Mouse (Mus musculus) midbrain, embryonic 15.5 days (tissue): ENCODE results near the gene Ganab. TPM values are rescaled to one million over a fixed set of nuclear protein-coding genes. Genes with fewer than 3 reads are reported as not detected.
A peak's percentile ranks its signal among the peaks of the same experiment; 100 is the strongest.

Experiments used
- ATAC-seq: fragments of 200-750 bp; cut with Nextera tagmentation; replicated peaks from 2 replicates; pipeline ENCODE4 v1.8.0; 2017; ENCODE audit warnings: moderate TSS enrichment
- H3K27ac ChIP-seq: fragments of 300-500 bp; sonication (generic); 2 replicates; pipeline ENCODE4 v1.5.1; 2015; ENCODE audit warnings: mild to moderate bottlenecking, inconsistent platforms
- H3K27me3 ChIP-seq: fragments of 300-500 bp; sonication (generic); replicated peaks from 2 replicates; pipeline ENCODE4 v1.6.1; 2015; ENCODE audit warnings: inconsistent platforms
- H3K36me3 ChIP-seq: fragments of 300-500 bp; sonication (generic); replicated peaks from 2 replicates; pipeline ENCODE4 v1.6.1; 2015; ENCODE audit warnings: inconsistent platforms
- H3K4me1 ChIP-seq: fragments of 300-500 bp; sonication (generic); 2 replicates; pipeline ENCODE4 v1.6.1; 2015; ENCODE audit warnings: inconsistent platforms
- H3K4me2 ChIP-seq: fragments of 300-500 bp; sonication (generic); 2 replicates; pipeline ENCODE4 v1.6.1; 2015; ENCODE audit warnings: inconsistent platforms, mild to moderate bottlenecking, moderate library complexity
- H3K4me3 ChIP-seq: fragments of 300-500 bp; sonication (generic); 2 replicates; pipeline ENCODE4 v1.5.1; 2015; ENCODE audit warnings: mild to moderate bottlenecking, inconsistent platforms
- H3K9ac ChIP-seq: fragments of 300-500 bp; sonication (generic); 2 replicates; pipeline ENCODE4 v1.6.1; 2015; ENCODE audit warnings: mild to moderate bottlenecking, inconsistent platforms
- H3K9me3 ChIP-seq: fragments of 300-500 bp; sonication (generic); 2 replicates; pipeline ENCODE4 v1.6.1; 2016; ENCODE audit warnings: inconsistent platforms
- WGBS: fragments of 180-500 bp; shearing (Covaris S2); methylation state at CpG from one replicate; pipeline ENCODE4 v1.1.7; 2015; ENCODE audit warnings: mixed read lengths; 5-methylcytosine and 5-hydroxymethylcytosine counted together
- polyA plus RNA-seq: library from polyadenylated mRNA; unstranded; fragments of >200 nt; fragmentation: Nextera tagmentation; extraction: Ambion mirVana; gene quantifications from 2 replicates; pipeline ENCODE4 v1.2.1, GENCODE M21; 2015

Gene Ganab
- polyA plus RNA-seq, 1 experiment from 2014 or later: 88.8 TPM

GRCm38 (mm10) chr19:8941515-8942217 lies 43.8 kb downstream of the Ganab start, which contains the start of gene Mta2:
Gene Mta2 (plus strand): TSS chr19:8941875.
- Histone ChIP-seq H3K9me3 (no peaks in the 10 kb centered on the region), H3K4me3 (peak within 1 kb of the TSS; percentile 99), H3K36me3 (peaks cover 19% of the 10 kb centered on the region), H3K27ac (peak within 1 kb of the TSS; percentile 94), H3K27me3 (no peaks in the 10 kb centered on the region), H3K4me2 (peak within 1 kb of the TSS; percentile 55), H3K4me1 (peaks cover 39% of the 10 kb centered on the region), H3K9ac (peak within 1 kb of the TSS; percentile 99)
- peak; percentile 97 for ATAC-seq
- under 1% methylated on average over 64 of the region's 64 CpGs for WGBS

- peak; percentile 78 for ATAC-seq
- H3K9ac ChIP-seq: peak overlapping the region; percentile 99
- no peaks in the 10 kb centered on the region for H3K27me3 ChIP-seq
- H3K27ac ChIP-seq: peak overlapping the region; percentile 94
- WGBS: under 1% methylated on average over 46 of the region's 46 CpGs
- H3K4me1 ChIP-seq: peaks cover 39% of the 10 kb centered on the region
- H3K4me2 ChIP-seq: peak overlapping the region; percentile 55
- H3K4me3 ChIP-seq: peak overlapping the region; percentile 99
- H3K36me3 ChIP-seq: peaks cover 25% of the 10 kb centered on the region
- H3K9me3 ChIP-seq: no peaks in the 10 kb centered on the region
Measured at GRCm38 (mm10) chr19:8942276-8942964, 44.5 kb downstream of the Ganab start.

GRCm38 (mm10) chr19:8943047-8943446 lies 45.2 kb downstream of the Ganab start:
- no peak overlapping the region for H3K27ac ChIP-seq
- peak overlapping the region; percentile 99 for H3K4me3 ChIP-seq
- H3K27me3 ChIP-seq: no peaks in the 10 kb centered on the region
- WGBS: 73% methylated on average over 2 of the region's 2 CpGs
- H3K9me3 ChIP-seq: no peaks in the 10 kb centered on the region
- ATAC-seq: no peak
- H3K4me2 ChIP-seq: peak overlapping the region; percentile 55
- peaks cover 32% of the 10 kb centered on the region for H3K36me3 ChIP-seq
- peak overlapping the region; percentile 99 for H3K9ac ChIP-seq
- H3K4me1 ChIP-seq: peaks cover 39% of the 10 kb centered on the region

DNA sequence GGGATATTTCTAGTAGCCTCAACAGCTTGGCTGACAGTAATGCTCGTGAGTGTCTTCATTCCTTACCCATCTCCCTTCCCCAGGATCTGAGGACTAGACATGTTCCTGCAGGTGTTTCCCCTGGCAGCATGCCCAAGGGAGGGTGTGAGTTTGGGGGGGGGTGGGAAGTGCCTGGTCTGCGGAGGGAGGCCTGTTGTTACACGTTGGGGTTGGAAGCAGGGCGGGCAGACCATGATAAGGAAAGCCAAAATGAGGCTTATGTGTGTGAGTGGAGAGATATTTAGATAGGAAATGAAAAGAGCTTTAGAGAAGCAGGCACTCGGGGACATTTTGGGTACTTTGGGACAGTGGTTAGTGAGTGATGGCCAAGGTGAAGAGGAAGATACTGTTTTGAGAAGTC lies 46.2 kb downstream of the Ganab start:
- Histone ChIP-seq H3K27ac (no peak overlapping the region), H3K36me3 (peaks cover 42% of the 10 kb centered on the region), H3K9me3 (no peaks in the 10 kb centered on the region), H3K27me3 (no peaks in the 10 kb centered on the region), H3K4me3 (no peak overlapping the region), H3K4me1 (peaks cover 39% of the 10 kb centered on the region), H3K4me2 (peak overlapping the region; percentile 55), H3K9ac (no peak overlapping the region)
- ATAC-seq: no peak
- 73% methylated on average over 5 of the region's 5 CpGs for WGBS

- H3K27me3 ChIP-seq: no peaks in the 10 kb centered on the region
- ATAC-seq: no peak
- no peaks in the 10 kb centered on the region for H3K9me3 ChIP-seq
- H3K4me2 ChIP-seq: peak overlapping the region; percentile 28
- peak overlapping the region; percentile 8; the same call in 1 of the 2 replicates for H3K4me3 ChIP-seq
- H3K4me1 ChIP-seq: peaks cover 39% of the 10 kb centered on the region
- no peak overlapping the region for H3K9ac ChIP-seq
- peaks cover 46% of the 10 kb centered on the region for H3K36me3 ChIP-seq
- WGBS: 37% methylated on average over 5 of the region's 5 CpGs
- no peak overlapping the region for H3K27ac ChIP-seq
Measured at GRCm38 (mm10) chr19:8944750-8945149, 46.9 kb downstream of the Ganab start.

DNA sequence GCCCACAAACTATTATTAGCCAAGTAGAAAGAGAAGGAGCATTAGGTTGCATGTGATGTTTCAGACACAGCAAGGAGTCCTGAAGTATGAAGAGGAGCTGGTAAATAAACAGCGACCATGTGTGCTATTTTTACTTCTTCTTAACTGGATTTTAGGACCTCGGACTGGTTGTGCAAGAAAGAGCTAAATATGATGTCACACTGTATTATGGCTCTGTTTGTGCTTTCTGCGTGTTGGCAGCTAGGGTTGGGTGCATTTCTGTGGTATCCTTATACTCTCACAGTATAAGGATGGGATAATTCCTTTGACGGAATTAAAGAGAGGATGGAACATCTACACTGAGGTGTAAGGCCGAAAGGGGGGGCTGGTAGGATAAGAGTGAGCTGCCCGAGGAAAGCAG lies 47.4 kb downstream of the Ganab start:
- Histone ChIP-seq H3K4me2 (peak overlapping the region; percentile 28), H3K36me3 (peaks cover 46% of the 10 kb centered on the region), H3K9me3 (no peaks in the 10 kb centered on the region), H3K9ac (no peak overlapping the region), H3K4me3 (no peak overlapping the region), H3K27ac (no peak overlapping the region), H3K4me1 (peaks cover 39% of the 10 kb centered on the region), H3K27me3 (no peaks in the 10 kb centered on the region)
- WGBS: 87% methylated on average over 6 of the region's 6 CpGs
- ATAC-seq: no peak

GRCm38 (mm10) chr19:8946929-8947328 lies 49.1 kb downstream of the Ganab start:
- Histone ChIP-seq H3K4me2 (no peak overlapping the region), H3K27ac (no peak overlapping the region), H3K36me3 (peaks cover 58% of the 10 kb centered on the region), H3K4me3 (no peak overlapping the region), H3K4me1 (peaks cover 28% of the 10 kb centered on the region), H3K9me3 (no peaks in the 10 kb centered on the region), H3K27me3 (no peaks in the 10 kb centered on the region), H3K9ac (no peak overlapping the region)
- 96% methylated on average over 7 of the region's 7 CpGs for WGBS
- no peak for ATAC-seq

DNA sequence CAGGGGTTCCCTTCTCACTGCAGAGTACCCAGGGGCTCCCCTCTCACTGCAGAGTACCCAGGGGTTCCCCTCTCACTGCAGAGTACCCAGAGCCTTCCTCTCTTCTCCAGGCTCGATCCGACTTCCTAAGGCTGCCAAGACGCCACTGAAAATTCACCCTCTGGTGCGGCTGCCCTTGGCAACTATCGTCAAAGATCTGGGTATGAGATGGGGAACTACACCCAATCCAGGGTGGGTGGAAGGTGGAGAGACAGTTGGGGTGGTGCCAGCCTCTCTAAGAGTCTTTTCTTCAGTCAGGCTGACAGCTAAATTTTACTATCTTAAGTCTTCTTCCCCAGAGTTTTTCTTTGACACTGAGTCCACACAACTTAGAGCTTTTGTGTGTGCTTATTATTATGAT lies 52.3 kb downstream of the Ganab start:
- Histone ChIP-seq H3K27me3 (no peaks in the 10 kb centered on the region), H3K36me3 (peaks cover 53% of the 10 kb centered on the region), H3K4me1 (peaks cover 27% of the 10 kb centered on the region), H3K4me2 (no peak overlapping the region), H3K9me3 (no peaks in the 10 kb centered on the region), H3K4me3 (no peak overlapping the region), H3K27ac (no peak overlapping the region), H3K9ac (no peak overlapping the region)
- no peak for ATAC-seq
- 92% methylated on average over 5 of the region's 5 CpGs for WGBS

- H3K4me2 ChIP-seq: no peak overlapping the region
- no peaks in the 10 kb centered on the region for H3K9me3 ChIP-seq
- no peaks in the 10 kb centered on the region for H3K27me3 ChIP-seq
- ATAC-seq: no peak
- WGBS: 74% methylated on average over 9 of the region's 9 CpGs
- H3K4me1 ChIP-seq: peaks cover 31% of the 10 kb centered on the region
- peaks cover 35% of the 10 kb centered on the region for H3K36me3 ChIP-seq
- no peak overlapping the region for H3K9ac ChIP-seq
- no peak overlapping the region for H3K4me3 ChIP-seq
- peak overlapping the region; percentile 89 for H3K27ac ChIP-seq
Measured at GRCm38 (mm10) chr19:8952241-8952640, 54.4 kb downstream of the Ganab start.

GRCm38 (mm10) chr19:8953135-8954039 lies 55.5 kb downstream of the Ganab start, which contains the start of gene Tut1:
Gene Tut1 (plus strand): TSS chr19:8953847.
- H3K27ac ChIP-seq: peak within 1 kb of the TSS; percentile 89
- peak within 1 kb of the TSS; percentile 54 for H3K9ac ChIP-seq
- 2% methylated on average over 46 of the region's 46 CpGs for WGBS
- H3K4me2 ChIP-seq: peak within 1 kb of the TSS; percentile 89
- H3K4me1 ChIP-seq: peaks cover 31% of the 10 kb centered on the region
- H3K4me3 ChIP-seq: peak within 1 kb of the TSS; percentile 79
- peak; percentile 95 for ATAC-seq
- no peaks in the 10 kb centered on the region for H3K9me3 ChIP-seq
- peaks cover 30% of the 10 kb centered on the region for H3K36me3 ChIP-seq
- H3K27me3 ChIP-seq: no peaks in the 10 kb centered on the region

DNA sequence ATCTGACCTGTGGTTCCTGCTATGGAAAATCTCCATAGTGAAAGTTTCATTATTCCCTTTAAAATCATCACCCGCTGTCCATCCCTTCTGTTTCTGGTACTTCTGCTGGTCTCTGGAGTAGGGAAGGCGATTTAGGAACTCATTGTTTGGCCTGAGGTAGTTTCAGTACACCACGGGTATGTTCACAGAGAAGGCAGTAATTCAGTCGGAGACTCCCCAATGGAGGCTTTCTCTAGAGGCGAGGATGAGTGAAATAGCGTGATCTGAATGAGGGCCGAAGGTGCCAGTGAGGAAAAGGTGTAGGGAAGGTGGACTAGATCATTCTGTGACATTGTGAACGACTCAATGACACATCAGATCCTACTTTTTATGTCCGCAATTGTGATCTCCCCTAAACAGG lies 56.3 kb downstream of the Ganab start:
- Histone ChIP-seq H3K4me1 (peaks cover 31% of the 10 kb centered on the region), H3K9ac (peak overlapping the region; percentile 54), H3K27ac (peak overlapping the region; percentile 89), H3K4me3 (peak overlapping the region; percentile 79), H3K27me3 (no peaks in the 10 kb centered on the region), H3K9me3 (no peaks in the 10 kb centered on the region), H3K4me2 (peak overlapping the region; percentile 89), H3K36me3 (peaks cover 27% of the 10 kb centered on the region)
- WGBS: 10% methylated on average over 9 of the region's 9 CpGs
- ATAC-seq: 0 out of 2 replicates have a peak, but pooled peaks have one; percentile 0

DNA sequence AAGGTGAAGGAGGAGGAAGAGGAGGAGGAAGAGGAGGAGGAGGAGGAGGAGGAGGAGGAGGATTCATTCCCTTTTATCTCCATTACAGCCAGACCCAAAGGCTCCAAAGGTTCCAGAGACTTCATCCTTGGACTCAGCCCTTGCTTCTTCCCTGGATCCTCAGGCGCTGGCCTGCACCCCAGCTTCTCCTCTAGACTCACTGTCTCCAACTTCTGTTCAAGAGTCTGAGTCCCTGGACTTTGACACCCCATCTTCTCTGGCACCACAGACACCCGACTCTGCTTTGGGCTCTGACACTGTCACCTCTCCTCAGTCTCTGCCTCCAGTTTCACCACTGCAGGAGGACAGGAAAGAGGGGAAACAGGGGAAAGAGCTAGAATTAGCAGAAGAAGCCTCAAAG lies 64.4 kb downstream of the Ganab start:
- Histone ChIP-seq H3K4me2 (no peak overlapping the region), H3K4me3 (no peak overlapping the region), H3K4me1 (peaks cover 10% of the 10 kb centered on the region), H3K9me3 (no peaks in the 10 kb centered on the region), H3K36me3 (peaks cover 55% of the 10 kb centered on the region), H3K27me3 (no peaks in the 10 kb centered on the region), H3K9ac (no peak overlapping the region), H3K27ac (no peak overlapping the region)
- WGBS: 97% methylated on average over 2 of the region's 2 CpGs
- no peak for ATAC-seq
